Mouse (Mus musculus) forebrain, embryonic 16.5 days (tissue): ENCODE measurements around the gene Pak4. TPM values are rescaled to one million over a fixed set of nuclear protein-coding genes. Genes with fewer than 3 reads are reported as not detected.
A peak's percentile ranks its signal among the peaks of the same experiment; 100 is the strongest.

Source experiments
- ATAC-seq: fragments of 200-750 bp; cut with Nextera tagmentation; 2 replicates; pipeline ENCODE4 v1.8.0; 2017; ENCODE audit warnings: mild to moderate bottlenecking, moderate library complexity
- H3K27ac ChIP-seq: fragments of 300-500 bp; sonication (generic); 2 replicates; pipeline ENCODE4 v1.5.1; 2014; ENCODE audit warnings: low read length, control low read depth
- H3K27me3 ChIP-seq: fragments of 300-500 bp; sonication (generic); replicated peaks from 2 replicates; pipeline ENCODE4 v1.6.1; 2014; ENCODE audit warnings: low read length; ENCODE audit not compliant: control insufficient read depth, insufficient read depth
- H3K36me3 ChIP-seq: fragments of 300-500 bp; sonication (generic); 2 replicates; pipeline ENCODE4 v1.6.1; 2014; ENCODE audit not compliant: control insufficient read depth, insufficient read depth
- H3K4me1 ChIP-seq: fragments of 300-500 bp; sonication (generic); replicated peaks from 2 replicates; pipeline ENCODE4 v1.6.1; 2014; ENCODE audit warnings: low read length; ENCODE audit not compliant: control insufficient read depth, insufficient read depth
- H3K4me2 ChIP-seq: fragments of 300-500 bp; sonication (generic); 2 replicates; pipeline ENCODE4 v1.6.1; 2014; ENCODE audit warnings: mild to moderate bottlenecking, low read length, control low read depth
- H3K4me3 ChIP-seq: fragments of 300-500 bp; sonication (generic); replicated peaks from 2 replicates; pipeline ENCODE4 v1.5.1; 2014; ENCODE audit warnings: mild to moderate bottlenecking, low read length, control low read depth
- H3K9ac ChIP-seq: fragments of 300-500 bp; sonication (generic); replicated peaks from 2 replicates; pipeline ENCODE4 v1.6.1; 2014; ENCODE audit warnings: low read depth, low read length, control low read depth
- H3K9me3 ChIP-seq: fragments of 300-500 bp; sonication (generic); 2 replicates; pipeline ENCODE4 v1.6.1; 2016; ENCODE audit warnings: low read length; ENCODE audit not compliant: control insufficient read depth
- WGBS: fragments of 180-500 bp; shearing (Covaris S2); extraction: QIAGEN DNeasy Blood & Tissue Kit; methylation state at CpG from one replicate; pipeline ENCODE4 v1.1.7; 2014; 5-methylcytosine and 5-hydroxymethylcytosine counted together
- polyA plus RNA-seq: library from polyadenylated mRNA; unstranded; fragments of >200 nt; fragmentation: Nextera tagmentation; extraction: Ambion mirVana; gene quantifications from 2 replicates; pipeline ENCODE4 v1.2.1, GENCODE M21; 2015

The Pak4 gene
- polyA plus RNA-seq, 1 experiment from 2014 or later: 26.7 TPM

GRCm38 (mm10) chr7:28595751-28596435, 2.1 kb downstream of the Pak4 start:
- Histone ChIP-seq H3K36me3 (no peaks in the 10 kb centered on the region), H3K27ac (0 out of 2 replicates have a peak overlapping the region, but pooled peaks have one; percentile 14), H3K4me2 (peak overlapping the region; percentile 80), H3K27me3 (no peaks in the 10 kb centered on the region), H3K4me3 (no peak overlapping the region), H3K9me3 (no peaks in the 10 kb centered on the region), H3K9ac (peak overlapping the region; percentile 26; the same call in 1 of the 2 replicates), H3K4me1 (peaks cover 31% of the 10 kb centered on the region)
- WGBS: 66% methylated on average over 8 of the region's 8 CpGs
- no peak for ATAC-seq

- no peak for ATAC-seq
- 70% methylated on average over 14 of the region's 14 CpGs for WGBS
These were observed 4.5 kb downstream of the Pak4 start for GRCm38 (mm10) chr7:28593206-28594111.

GRCm38 (mm10) chr7:28591862-28592261, 6.1 kb downstream of the Pak4 start:
- H3K4me2 ChIP-seq: no peak overlapping the region
- no peak overlapping the region for H3K27ac ChIP-seq
- no peak for ATAC-seq
- no peaks in the 10 kb centered on the region for H3K9me3 ChIP-seq
- no peaks in the 10 kb centered on the region for H3K27me3 ChIP-seq
- no peak overlapping the region for H3K9ac ChIP-seq
- WGBS: 67% methylated on average over 1 of the region's 1 CpGs
- H3K4me1 ChIP-seq: peaks cover 34% of the 10 kb centered on the region
- no peak overlapping the region for H3K4me3 ChIP-seq
- H3K36me3 ChIP-seq: no peaks in the 10 kb centered on the region

More at GRCm38 (mm10) chr7:28593206-28594111, 4.5 kb downstream of the Pak4 start:
- Histone ChIP-seq H3K27ac (no peak overlapping the region), H3K4me3 (no peak overlapping the region), H3K4me2 (no peak overlapping the region), H3K9ac (no peak overlapping the region), H3K36me3 (no peaks in the 10 kb centered on the region), H3K9me3 (no peaks in the 10 kb centered on the region), H3K4me1 (peaks cover 28% of the 10 kb centered on the region), H3K27me3 (no peaks in the 10 kb centered on the region)

- no peak overlapping the region for H3K4me3 ChIP-seq
- no peak for ATAC-seq
- H3K4me1 ChIP-seq: peaks cover 41% of the 10 kb centered on the region
- no peak overlapping the region for H3K4me2 ChIP-seq
- no peak overlapping the region for H3K9ac ChIP-seq
- no peaks in the 10 kb centered on the region for H3K27me3 ChIP-seq
- H3K9me3 ChIP-seq: no peaks in the 10 kb centered on the region
- no peaks in the 10 kb centered on the region for H3K36me3 ChIP-seq
- no peak overlapping the region for H3K27ac ChIP-seq
These were observed 10.3 kb downstream of the Pak4 start for GRCm38 (mm10) chr7:28587644-28588043.

GRCm38 (mm10) chr7:28586663-28587411, 11.1 kb downstream of the Pak4 start:
- no peak overlapping the region for H3K4me2 ChIP-seq
- H3K9me3 ChIP-seq: no peaks in the 10 kb centered on the region
- WGBS: 49% methylated on average over 6 of the region's 6 CpGs
- H3K36me3 ChIP-seq: no peaks in the 10 kb centered on the region
- no peaks in the 10 kb centered on the region for H3K27me3 ChIP-seq
- 0 out of 2 replicates have a peak, but pooled peaks have one; percentile 11 for ATAC-seq
- H3K4me1 ChIP-seq: peaks cover 43% of the 10 kb centered on the region
- no peak overlapping the region for H3K27ac ChIP-seq
- no peak overlapping the region for H3K9ac ChIP-seq
- H3K4me3 ChIP-seq: no peak overlapping the region

- H3K4me3 ChIP-seq: no peak overlapping the region
- H3K4me1 ChIP-seq: peaks cover 43% of the 10 kb centered on the region
- H3K9me3 ChIP-seq: no peaks in the 10 kb centered on the region
- 80% methylated on average over 6 of the region's 6 CpGs for WGBS
- H3K36me3 ChIP-seq: no peaks in the 10 kb centered on the region
- no peak overlapping the region for H3K4me2 ChIP-seq
- H3K27ac ChIP-seq: no peak overlapping the region
- H3K9ac ChIP-seq: no peak overlapping the region; the same call in 1 of the 2 replicates
- H3K27me3 ChIP-seq: no peaks in the 10 kb centered on the region
- no peak for ATAC-seq
These were observed 13.0 kb downstream of the Pak4 start for GRCm38 (mm10) chr7:28585001-28585400.

GRCm38 (mm10) chr7:28584468-28584867, 13.5 kb downstream of the Pak4 start:
- ATAC-seq: no peak
- Histone ChIP-seq H3K4me2 (no peak overlapping the region), H3K27me3 (no peaks in the 10 kb centered on the region), H3K36me3 (no peaks in the 10 kb centered on the region), H3K4me1 (peaks cover 43% of the 10 kb centered on the region), H3K9me3 (no peaks in the 10 kb centered on the region), H3K9ac (no peak overlapping the region), H3K27ac (peak overlapping the region; percentile 6; the same call in 1 of the 2 replicates), H3K4me3 (no peak overlapping the region)
- WGBS: 74% methylated on average over 4 of the region's 4 CpGs

GRCm38 (mm10) chr7:28583570-28584344, 14.2 kb downstream of the Pak4 start:
- Histone ChIP-seq H3K9me3 (no peaks in the 10 kb centered on the region), H3K4me1 (peaks cover 43% of the 10 kb centered on the region), H3K4me2 (no peak overlapping the region), H3K36me3 (no peaks in the 10 kb centered on the region), H3K27ac (peak overlapping the region; percentile 46), H3K27me3 (no peaks in the 10 kb centered on the region), H3K9ac (no peak overlapping the region), H3K4me3 (no peak overlapping the region)
- ATAC-seq: no peak
- 79% methylated on average over 8 of the region's 8 CpGs for WGBS
